Mouse (Mus musculus) spleen, adult 2 months (tissue): ENCODE results near the gene Stox2.

Experiments
- CTCF ChIP-seq: fragments of 200-500 bp; IDR thresholded peaks from 2 replicates; pipeline ENCODE4 v1.5.1; 2011; ENCODE audit warnings: mild to moderate bottlenecking, inconsistent platforms; ENCODE audit not compliant: insufficient read depth, insufficient read length, insufficient replicate concordance; ENCODE audit errors: extremely low read depth
- POLR2A ChIP-seq: fragments of 200-500 bp; IDR thresholded peaks from 2 replicates; pipeline ENCODE4 v1.6.1; 2011; ENCODE audit warnings: low read depth, low read length, inconsistent platforms

DNA sequence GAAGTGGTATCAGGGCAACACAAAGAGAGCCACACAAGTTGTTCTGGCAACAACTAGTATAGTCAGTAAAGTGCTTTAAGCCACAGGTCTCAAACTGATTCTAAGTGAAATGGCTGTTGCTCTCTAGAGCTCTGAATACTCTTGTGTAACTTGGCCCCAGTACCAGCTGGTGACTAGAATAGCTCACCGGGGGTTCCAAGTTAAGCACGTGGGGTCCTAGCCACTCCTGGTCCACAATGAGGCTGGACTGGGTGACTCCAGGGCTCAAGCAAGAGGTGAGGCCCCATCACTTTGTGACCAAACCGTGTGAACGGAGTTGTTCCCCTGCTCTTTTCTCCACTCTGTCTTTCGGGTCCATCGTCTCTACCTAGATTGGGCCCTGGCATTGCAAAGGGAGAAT lies 8.2 kb downstream of the Stox2 start:
- no peak for TF ChIP-seq CTCF
- no peak for TF ChIP-seq POLR2A
